Mouse (Mus musculus) kidney, embryonic 14.5 days (tissue): ENCODE data around the gene Car1. TPM values are rescaled to one million over a fixed set of nuclear protein-coding genes. Genes with fewer than 3 reads are reported as not detected.
"Not testable (repeated sequence)": the region's sequence is repeated elsewhere in the genome, so short reads cannot be mapped to it uniquely, and the experiment has no call there.

ENCODE experiments used
- ATAC-seq: fragments of 200-750 bp; cut with Nextera tagmentation; 2 replicates; pipeline ENCODE4 v1.8.0; 2017; ENCODE audit warnings: moderate number of reproducible peaks, mild to moderate bottlenecking, moderate TSS enrichment, moderate library complexity; ENCODE audit not compliant: low FRiP score, low TSS enrichment
- H3K27ac ChIP-seq: fragments of 300-500 bp; sonication (generic); 2 replicates; pipeline ENCODE4 v1.5.1; 2014; ENCODE audit warnings: low read depth, mild to moderate bottlenecking, low read length, moderate library complexity, mixed read lengths
- H3K27me3 ChIP-seq: fragments of 300-500 bp; sonication (generic); 2 replicates; pipeline ENCODE4 v1.6.1; 2014; ENCODE audit warnings: mild to moderate bottlenecking, low read length; ENCODE audit not compliant: control insufficient read depth, insufficient read depth
- H3K36me3 ChIP-seq: fragments of 300-500 bp; sonication (generic); 2 replicates; pipeline ENCODE4 v1.6.1; 2014; ENCODE audit warnings: low read length, mixed read lengths; ENCODE audit not compliant: control insufficient read depth, insufficient read depth
- H3K4me1 ChIP-seq: fragments of 300-500 bp; sonication (generic); 2 replicates; pipeline ENCODE4 v1.6.1; 2014; ENCODE audit warnings: low read length, mixed read lengths; ENCODE audit not compliant: control insufficient read depth, insufficient read depth
- H3K4me2 ChIP-seq: fragments of 300-500 bp; sonication (generic); replicated peaks from 2 replicates; pipeline ENCODE4 v1.6.1; 2014; ENCODE audit warnings: low read depth, mild to moderate bottlenecking, low read length
- H3K4me3 ChIP-seq: fragments of 300-500 bp; sonication (generic); 2 replicates; pipeline ENCODE4 v1.5.1; 2014; ENCODE audit warnings: mild to moderate bottlenecking, low read length
- H3K9ac ChIP-seq: fragments of 300-500 bp; sonication (generic); 2 replicates; pipeline ENCODE4 v1.6.1; 2014; ENCODE audit warnings: low read depth, mild to moderate bottlenecking, low read length, moderate library complexity
- H3K9me3 ChIP-seq: fragments of 300-500 bp; sonication (generic); 2 replicates; pipeline ENCODE4 v1.6.1; 2016; ENCODE audit warnings: low read length; ENCODE audit not compliant: control insufficient read depth
- WGBS: fragments of 180-500 bp; shearing (Covaris S2); extraction: QIAGEN DNeasy Blood & Tissue Kit; methylation state at CpG from one replicate; pipeline ENCODE4 v1.1.7; 2014; 5-methylcytosine and 5-hydroxymethylcytosine counted together
- polyA plus RNA-seq: library from polyadenylated mRNA; unstranded; fragments of >200 nt; fragmentation: Nextera tagmentation; extraction: Ambion mirVana; gene quantifications from 2 replicates; pipeline ENCODE4 v1.2.1, GENCODE M21; 2014

Car1 gene
- polyA plus RNA-seq, 1 experiment from 2014 or later: not detected

GRCm38 (mm10) chr3:14772473-14772872 is 35.7 kb downstream of the Car1 start:
- H3K27me3 ChIP-seq, H3K27ac ChIP-seq, ATAC-seq, H3K9me3 ChIP-seq, H3K4me2 ChIP-seq, H3K9ac ChIP-seq, H3K4me1 ChIP-seq, H3K36me3 ChIP-seq, H3K4me3 ChIP-seq: not testable (repeated sequence)
- WGBS: 94% methylated on average over 1 of the region's 1 CpGs

DNA sequence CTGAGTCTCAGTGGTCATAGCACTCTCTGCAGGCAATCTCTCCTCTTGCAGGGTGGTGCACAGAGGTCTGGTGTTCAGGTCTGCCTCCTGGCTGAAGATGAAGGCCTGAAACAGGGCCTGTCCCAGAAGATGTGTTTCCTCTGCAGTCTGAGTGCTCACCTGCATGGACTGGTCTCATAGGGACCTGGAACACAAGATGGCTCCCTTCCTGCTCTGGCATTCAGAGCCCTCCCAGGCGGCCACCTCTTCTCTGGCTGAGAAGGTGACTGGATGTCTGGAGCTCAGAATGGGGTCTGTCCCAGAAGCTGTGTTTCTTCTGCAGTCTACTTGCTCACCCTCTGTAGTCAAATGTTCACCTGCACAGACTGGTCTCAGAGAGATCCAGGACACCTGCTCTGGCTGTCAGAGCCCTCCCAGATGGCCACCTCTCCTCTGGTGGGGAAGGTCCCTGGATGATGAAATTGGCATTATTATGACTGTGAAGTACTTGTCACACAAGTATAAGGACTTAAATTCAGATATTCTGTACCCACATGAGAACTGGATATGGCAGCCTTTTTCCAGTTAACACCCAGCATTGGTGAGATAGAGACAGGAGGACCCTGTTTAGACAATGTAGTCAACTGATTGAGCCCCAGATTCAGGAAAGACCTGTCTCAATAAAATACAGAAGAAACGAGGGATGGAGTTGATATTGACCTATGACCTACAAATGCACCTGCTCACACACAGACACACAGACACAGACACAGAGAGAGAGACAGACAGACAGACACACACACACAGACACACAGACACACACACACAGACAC is 43.2 kb downstream of the Car1 start:
- H3K4me3 ChIP-seq: no peak overlapping the region
- H3K4me1 ChIP-seq: no peaks in the 10 kb centered on the region
- WGBS: 73% methylated on average over 2 of the region's 2 CpGs
- no peaks in the 10 kb centered on the region for H3K36me3 ChIP-seq
- H3K27ac ChIP-seq: no peak overlapping the region
- no peaks in the 10 kb centered on the region for H3K27me3 ChIP-seq
- no peak overlapping the region for H3K9ac ChIP-seq
- H3K9me3 ChIP-seq: no peaks in the 10 kb centered on the region
- ATAC-seq: no peak
- H3K4me2 ChIP-seq: no peak overlapping the region

DNA sequence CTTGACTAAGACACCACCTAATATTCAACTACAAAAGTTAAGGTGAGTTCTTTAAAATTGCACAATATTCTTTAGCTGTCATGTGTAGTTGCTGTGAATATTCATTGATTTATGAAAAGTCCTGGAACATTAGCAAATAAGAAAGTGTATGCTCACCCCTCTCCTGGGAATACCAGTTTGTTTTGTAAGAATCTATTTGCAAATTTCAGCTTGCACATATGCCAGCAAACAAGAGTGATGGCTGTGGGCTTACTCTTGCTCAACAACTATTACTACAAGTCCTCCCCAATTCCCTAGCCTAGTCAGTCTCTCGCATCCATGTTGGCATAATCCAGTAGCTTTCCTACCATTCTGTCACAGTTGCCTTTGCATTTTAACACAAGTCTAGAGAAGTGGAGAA is 52.5 kb downstream of the Car1 start:
- Histone ChIP-seq H3K4me2 (no peak overlapping the region), H3K36me3 (no peaks in the 10 kb centered on the region), H3K4me1 (no peaks in the 10 kb centered on the region), H3K9ac (no peak overlapping the region), H3K27ac (no peak overlapping the region), H3K27me3 (no peaks in the 10 kb centered on the region), H3K4me3 (no peak overlapping the region), H3K9me3 (no peaks in the 10 kb centered on the region)
- WGBS: 96% methylated on average over 1 of the region's 1 CpGs
- no peak for ATAC-seq

- Histone ChIP-seq H3K4me2 (no peak overlapping the region), H3K9me3 (no peaks in the 10 kb centered on the region), H3K9ac (no peak overlapping the region), H3K27me3 (no peaks in the 10 kb centered on the region), H3K36me3 (no peaks in the 10 kb centered on the region), H3K4me1 (no peaks in the 10 kb centered on the region), H3K27ac (no peak overlapping the region), H3K4me3 (no peak overlapping the region)
- ATAC-seq: no peak
- WGBS: 72% methylated on average over 3 of the region's 3 CpGs
These were observed 62.1 kb downstream of the Car1 start for GRCm38 (mm10) chr3:14746041-14746440.

- no peak overlapping the region for H3K4me2 ChIP-seq
- no peak overlapping the region for H3K27ac ChIP-seq
- H3K36me3 ChIP-seq: no peaks in the 10 kb centered on the region
- no peaks in the 10 kb centered on the region for H3K27me3 ChIP-seq
- 55% methylated on average over 2 of the region's 2 CpGs for WGBS
- H3K4me3 ChIP-seq: no peak overlapping the region
- H3K9ac ChIP-seq: no peak overlapping the region
- no peaks in the 10 kb centered on the region for H3K4me1 ChIP-seq
- H3K9me3 ChIP-seq: no peaks in the 10 kb centered on the region
- no peak for ATAC-seq
These were observed 69.9 kb downstream of the Car1 start for GRCm38 (mm10) chr3:14738261-14738660.

DNA sequence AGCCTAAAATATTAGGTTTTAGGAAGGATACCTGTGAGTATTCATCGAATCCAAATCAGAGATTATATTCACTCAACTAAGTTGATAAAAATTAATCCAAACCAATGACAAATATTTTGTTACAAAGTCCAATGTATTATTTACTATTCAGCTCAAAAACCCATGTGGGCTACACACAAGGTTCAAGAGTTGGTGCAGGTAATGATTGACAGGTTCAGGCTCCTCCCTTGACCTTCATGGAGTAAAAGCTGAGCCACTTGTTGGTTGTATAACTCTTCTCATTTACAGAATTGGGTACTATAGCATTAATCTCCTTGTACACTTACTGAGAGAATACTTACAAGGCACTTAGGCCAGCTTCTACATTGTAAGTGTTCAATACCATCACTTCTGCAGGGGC is 80.7 kb downstream of the Car1 start:
- not testable (repeated sequence) for H3K36me3 ChIP-seq, H3K27ac ChIP-seq, H3K4me1 ChIP-seq, H3K4me3 ChIP-seq, H3K27me3 ChIP-seq, H3K4me2 ChIP-seq, H3K9ac ChIP-seq, ATAC-seq, H3K9me3 ChIP-seq
- WGBS: 100% methylated on average over 1 of the region's 1 CpGs

DNA sequence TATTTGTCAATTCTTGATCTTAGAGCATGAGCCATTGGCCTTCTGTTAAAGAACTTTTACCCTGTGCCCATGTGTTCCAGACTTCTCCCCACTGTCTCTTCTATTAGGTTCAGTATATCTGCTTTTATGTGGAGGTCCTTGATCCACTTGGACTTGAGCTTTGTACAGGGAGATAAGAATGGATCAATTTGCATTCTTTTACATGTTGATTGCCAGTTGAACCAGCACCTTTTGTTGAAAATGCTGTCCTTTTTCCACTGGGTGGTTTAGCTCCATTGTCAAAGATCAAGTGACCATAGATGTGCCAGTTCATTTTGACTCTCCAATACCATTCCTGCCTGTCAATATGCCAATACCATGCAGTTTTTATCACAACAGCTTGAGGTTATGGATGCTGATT is 82.7 kb downstream of the Car1 start:
- H3K9ac ChIP-seq, ATAC-seq: not testable (repeated sequence)

More for the DNA sequence above, 82.7 kb downstream of the Car1 start:
- not testable (repeated sequence) for H3K27me3 ChIP-seq, H3K9me3 ChIP-seq, H3K4me1 ChIP-seq, H3K36me3 ChIP-seq, H3K4me3 ChIP-seq, H3K4me2 ChIP-seq, H3K27ac ChIP-seq

Other genes starting within 250 kb of the Car1 start
- 419 and 717 TPM in 2 replicates for gene 1810022K09Rik, start 197.1 kb downstream of the Car1 start, polyA plus RNA-seq
- gene Car13, start 166.6 kb downstream of the Car1 start, polyA plus RNA-seq: 4.2 and 4.7 TPM in 2 replicates
- gene Car3, start 55.1 kb upstream of the Car1 start, polyA plus RNA-seq: 26.7 and 26.8 TPM in 2 replicates
- gene Car2, start 77.9 kb upstream of the Car1 start, polyA plus RNA-seq: 31.0 and 38.2 TPM in 2 replicates